Mouse (Mus musculus) ES-Bruce4 (cell line): ENCODE measurements around the gene Prep.

ENCODE experiments used
- CTCF ChIP-seq: IDR thresholded peaks from one replicate; pipeline ENCODE4 v1.8.1; 2011; ENCODE audit warnings: low read depth, low read length
- POLR2A ChIP-seq: IDR thresholded peaks from one replicate; pipeline ENCODE4 v1.8.1; 2011; ENCODE audit warnings: low read length; ENCODE audit not compliant: insufficient read depth

DNA sequence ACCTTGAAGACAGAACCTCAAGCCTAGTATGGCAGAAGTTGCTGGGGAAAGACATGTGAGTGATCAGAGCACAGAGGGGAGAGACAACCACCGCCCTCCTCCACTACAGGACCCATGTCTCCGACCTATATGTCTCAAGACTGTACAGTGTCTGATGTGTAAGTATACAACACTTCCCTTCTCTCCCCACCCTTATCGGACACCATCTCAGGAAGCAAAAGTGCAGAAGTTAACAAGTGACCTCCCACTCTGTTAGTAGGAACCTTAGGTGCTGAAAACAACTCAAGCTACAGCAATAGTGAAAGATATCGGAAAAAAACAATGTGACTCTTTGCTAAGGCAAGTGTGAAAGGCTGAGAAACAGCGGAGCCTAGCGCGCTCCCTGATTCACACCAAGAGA lies 40.1 kb upstream of the Prep start:
- TF ChIP-seq CTCF: no peak
- no peak for TF ChIP-seq POLR2A
